Mouse (Mus musculus) intestine, embryonic 15.5 days (tissue): Measurements from ENCODE around the gene Rab3a. TPM values are rescaled to one million over a fixed set of nuclear protein-coding genes. Genes with fewer than 3 reads are reported as not detected.
A peak's percentile ranks its signal among the peaks of the same experiment; 100 is the strongest.

Source experiments
- ATAC-seq: fragments of 200-750 bp; cut with Nextera tagmentation; 2 replicates; pipeline ENCODE4 v1.8.0; 2017; ENCODE audit warnings: moderate TSS enrichment, moderate library complexity
- H3K27ac ChIP-seq: fragments of 300-500 bp; sonication (generic); 2 replicates; pipeline ENCODE4 v1.5.1; 2015; ENCODE audit warnings: mild to moderate bottlenecking, inconsistent platforms
- H3K27me3 ChIP-seq: fragments of 300-500 bp; sonication (generic); replicated peaks from 2 replicates; pipeline ENCODE4 v1.6.1; 2015; ENCODE audit warnings: inconsistent platforms
- H3K36me3 ChIP-seq: fragments of 300-500 bp; sonication (generic); 2 replicates; pipeline ENCODE4 v1.6.1; 2015; ENCODE audit warnings: inconsistent platforms
- H3K4me1 ChIP-seq: fragments of 300-500 bp; sonication (generic); replicated peaks from 2 replicates; pipeline ENCODE4 v1.6.1; 2015; ENCODE audit warnings: inconsistent platforms
- H3K4me2 ChIP-seq: fragments of 300-500 bp; sonication (generic); replicated peaks from 2 replicates; pipeline ENCODE4 v1.6.1; 2015; ENCODE audit warnings: mild to moderate bottlenecking, inconsistent platforms
- H3K4me3 ChIP-seq: fragments of 300-500 bp; sonication (generic); replicated peaks from 2 replicates; pipeline ENCODE4 v1.5.1; 2015; ENCODE audit warnings: inconsistent platforms
- H3K9ac ChIP-seq: fragments of 300-500 bp; sonication (generic); 2 replicates; pipeline ENCODE4 v1.6.1; 2015; ENCODE audit warnings: inconsistent platforms
- H3K9me3 ChIP-seq: fragments of 300-500 bp; sonication (generic); 2 replicates; pipeline ENCODE4 v1.6.1; 2016; ENCODE audit warnings: inconsistent platforms
- WGBS: fragments of 180-500 bp; shearing (Covaris S2); methylation state at CpG from one replicate; pipeline ENCODE4 v1.1.7; 2015; 5-methylcytosine and 5-hydroxymethylcytosine counted together
- polyA plus RNA-seq: library from polyadenylated mRNA; unstranded; fragments of >200 nt; fragmentation: Nextera tagmentation; extraction: Ambion mirVana; gene quantifications from 2 replicates; pipeline ENCODE4 v1.2.1, GENCODE M21; 2015

Gene Rab3a
- polyA plus RNA-seq, 1 experiment from 2014 or later = 24.0 TPM

- Histone ChIP-seq H3K4me1 (peaks cover 32% of the 10 kb centered on the region), H3K36me3 (peaks cover 41% of the 10 kb centered on the region), H3K27ac (0 out of 2 replicates have a peak overlapping the region, but pooled peaks have one; percentile 11), H3K4me2 (peak overlapping the region; percentile 30), H3K27me3 (no peaks in the 10 kb centered on the region), H3K9me3 (no peaks in the 10 kb centered on the region), H3K4me3 (no peak overlapping the region), H3K9ac (no peak overlapping the region)
- WGBS = 32% methylated on average over 30 of the region's 30 CpGs
- peak; percentile 32 for ATAC-seq
Measured at GRCm38 (mm10) chr8:70787941-70788667, 33.6 kb downstream of the Rab3a start.

- Histone ChIP-seq H3K4me3 (no peak overlapping the region), H3K27me3 (no peaks in the 10 kb centered on the region), H3K9me3 (no peaks in the 10 kb centered on the region), H3K27ac (no peak overlapping the region), H3K36me3 (peaks cover 31% of the 10 kb centered on the region), H3K4me1 (peaks cover 35% of the 10 kb centered on the region), H3K9ac (no peak overlapping the region), H3K4me2 (no peak overlapping the region)
- no peak for ATAC-seq
- 85% methylated on average over 10 of the region's 10 CpGs for WGBS
Measured at GRCm38 (mm10) chr8:70789046-70789445, 34.6 kb downstream of the Rab3a start.

- no peak for ATAC-seq
- H3K4me3 ChIP-seq = peak overlapping the region; percentile 74
- no peaks in the 10 kb centered on the region for H3K27me3 ChIP-seq
- peaks cover 39% of the 10 kb centered on the region for H3K4me1 ChIP-seq
- H3K36me3 ChIP-seq = peaks cover 20% of the 10 kb centered on the region
- peak overlapping the region; percentile 94 for H3K4me2 ChIP-seq
- no peaks in the 10 kb centered on the region for H3K9me3 ChIP-seq
- WGBS = 49% methylated on average over 8 of the region's 8 CpGs
- peak overlapping the region; percentile 93 for H3K9ac ChIP-seq
- H3K27ac ChIP-seq = no peak overlapping the region
Measured at GRCm38 (mm10) chr8:70790846-70791245, 36.4 kb downstream of the Rab3a start.

- Histone ChIP-seq H3K4me1 (peaks cover 42% of the 10 kb centered on the region), H3K27ac (no peak overlapping the region), H3K36me3 (peaks cover 15% of the 10 kb centered on the region), H3K4me3 (peak overlapping the region; percentile 74), H3K27me3 (no peaks in the 10 kb centered on the region), H3K9ac (peak overlapping the region; percentile 93), H3K9me3 (no peaks in the 10 kb centered on the region), H3K4me2 (peak overlapping the region; percentile 94)
- ATAC-seq = no peak
- 53% methylated on average over 7 of the region's 7 CpGs for WGBS
Measured at GRCm38 (mm10) chr8:70791294-70791701, 36.8 kb downstream of the Rab3a start.

- Histone ChIP-seq H3K9ac (peak overlapping the region; percentile 93), H3K36me3 (peaks cover 11% of the 10 kb centered on the region; the same call in 1 of the 2 replicates), H3K27ac (peak overlapping the region; percentile 80), H3K4me3 (peak overlapping the region; percentile 74), H3K4me1 (peaks cover 45% of the 10 kb centered on the region), H3K4me2 (peak overlapping the region; percentile 94), H3K27me3 (no peaks in the 10 kb centered on the region), H3K9me3 (no peaks in the 10 kb centered on the region)
- WGBS = 3% methylated on average over 58 of the region's 58 CpGs
- peak; percentile 76 for ATAC-seq
Measured at GRCm38 (mm10) chr8:70791975-70792691, 37.7 kb downstream of the Rab3a start.

GRCm38 (mm10) chr8:70792700-70793099 is 38.2 kb downstream of the Rab3a start:
- under 1% methylated on average over 20 of the region's 20 CpGs for WGBS
- peak overlapping the region; percentile 74 for H3K4me3 ChIP-seq
- H3K27me3 ChIP-seq = no peaks in the 10 kb centered on the region
- H3K9ac ChIP-seq = peak overlapping the region; percentile 93; the same call in 1 of the 2 replicates
- H3K9me3 ChIP-seq = no peaks in the 10 kb centered on the region
- H3K4me2 ChIP-seq = peak overlapping the region; percentile 94
- H3K27ac ChIP-seq = peak overlapping the region; percentile 80
- peaks cover 48% of the 10 kb centered on the region for H3K4me1 ChIP-seq
- peaks cover 11% of the 10 kb centered on the region; the same call in 1 of the 2 replicates for H3K36me3 ChIP-seq
- ATAC-seq = peak; percentile 50

GRCm38 (mm10) chr8:70794215-70794614 is 39.7 kb downstream of the Rab3a start:
- ATAC-seq = no peak
- Histone ChIP-seq H3K36me3 (no peaks in the 10 kb centered on the region), H3K9ac (no peak overlapping the region), H3K27me3 (peaks cover 9% of the 10 kb centered on the region; the same call in 1 of the 2 replicates), H3K27ac (no peak overlapping the region), H3K4me3 (no peak overlapping the region), H3K4me2 (no peak overlapping the region), H3K4me1 (peaks cover 46% of the 10 kb centered on the region), H3K9me3 (no peaks in the 10 kb centered on the region)
- 84% methylated on average over 2 of the region's 2 CpGs for WGBS

- H3K4me1 ChIP-seq = peaks cover 46% of the 10 kb centered on the region
- WGBS = 93% methylated on average over 2 of the region's 2 CpGs
Measured at GRCm38 (mm10) chr8:70795370-70795769, 40.9 kb downstream of the Rab3a start.

GRCm38 (mm10) chr8:70796403-70797080 is 42.1 kb downstream of the Rab3a start:
- H3K36me3 ChIP-seq = no peaks in the 10 kb centered on the region
- H3K4me2 ChIP-seq = peak overlapping the region; percentile 88
- peak overlapping the region; percentile 25 for H3K27ac ChIP-seq
- peak overlapping the region; percentile 70 for H3K9ac ChIP-seq
- peaks cover 35% of the 10 kb centered on the region for H3K4me1 ChIP-seq
- peaks cover 17% of the 10 kb centered on the region; the same call in 1 of the 2 replicates for H3K27me3 ChIP-seq
- ATAC-seq = peak; percentile 1; the same call in 1 of the 2 replicates
- WGBS = 2% methylated on average over 54 of the region's 54 CpGs
- H3K9me3 ChIP-seq = no peaks in the 10 kb centered on the region
- peak overlapping the region; percentile 57 for H3K4me3 ChIP-seq

More at GRCm38 (mm10) chr8:70795370-70795769, 40.9 kb downstream of the Rab3a start:
- Histone ChIP-seq H3K4me3 (no peak overlapping the region), H3K27me3 (peaks cover 13% of the 10 kb centered on the region; the same call in 1 of the 2 replicates), H3K9ac (no peak overlapping the region), H3K27ac (peak overlapping the region; percentile 8; the same call in 1 of the 2 replicates), H3K36me3 (no peaks in the 10 kb centered on the region), H3K4me2 (peak overlapping the region; percentile 88; the same call in 1 of the 2 replicates), H3K9me3 (no peaks in the 10 kb centered on the region)
- no peak for ATAC-seq

GRCm38 (mm10) chr8:70797081-70798070 is 42.9 kb downstream of the Rab3a start:
- Histone ChIP-seq H3K36me3 (no peaks in the 10 kb centered on the region), H3K4me2 (peak overlapping the region; percentile 88), H3K27ac (peak overlapping the region; percentile 83), H3K9me3 (no peaks in the 10 kb centered on the region), H3K4me3 (peak overlapping the region; percentile 57), H3K27me3 (peaks cover 24% of the 10 kb centered on the region; the same call in 1 of the 2 replicates), H3K9ac (peak overlapping the region; percentile 70), H3K4me1 (peaks cover 29% of the 10 kb centered on the region)
- under 1% methylated on average over 55 of the region's 57 CpGs for WGBS
- peak; percentile 86 for ATAC-seq

GRCm38 (mm10) chr8:70798281-70798680 is 43.8 kb downstream of the Rab3a start:
- no peaks in the 10 kb centered on the region for H3K9me3 ChIP-seq
- peak overlapping the region; percentile 57 for H3K4me3 ChIP-seq
- peaks cover 25% of the 10 kb centered on the region; the same call in 1 of the 2 replicates for H3K27me3 ChIP-seq
- H3K36me3 ChIP-seq = no peaks in the 10 kb centered on the region
- peak overlapping the region; percentile 88 for H3K4me2 ChIP-seq
- peaks cover 20% of the 10 kb centered on the region for H3K4me1 ChIP-seq
- ATAC-seq = no peak
- peak overlapping the region; percentile 45; the same call in 1 of the 2 replicates for H3K9ac ChIP-seq
- H3K27ac ChIP-seq = peak overlapping the region; percentile 83
- WGBS = 10% methylated on average over 15 of the region's 15 CpGs
